8 mouse cellular contexts compared by ENCODE assay signal in genomic region chr11:29180657-29181056, GRCm38 (mm10). TPM values are rescaled to one million over a fixed set of nuclear protein-coding genes. Genes with fewer than 3 reads are reported as not detected.
DNase-seq lines count a peak whose midpoint lies in the region; ATAC-seq lines count a peak whose summit lies in the region.

No protein-coding gene starts in this region.

- intact Hi-C loops in heart, postnatal 10 days (cut with DNase I): no loop called here

- H3K27me3 ChIP-seq in heart, embryonic 10.5 days (ENCODE audit: insufficient read depth, poor library complexity, severe bottlenecking): no peaks in the 10 kb centered on the region
- no peaks in the 10 kb centered on the region for H3K27me3 ChIP-seq in kidney, embryonic 15.5 days

- no peak overlapping the region for H3K4me2 ChIP-seq in kidney, embryonic 15.5 days

- 90% methylated on average over 3 of the region's 3 CpGs for WGBS in heart, embryonic 10.5 days
- WGBS in kidney, embryonic 15.5 days: 85% methylated on average over 3 of the region's 3 CpGs

- H3K36me3 ChIP-seq in heart, embryonic 10.5 days: peaks cover 30% of the 10 kb centered on the region
- H3K36me3 ChIP-seq in kidney, embryonic 15.5 days: peaks cover 43% of the 10 kb centered on the region

- no peak overlapping the region for H3K9ac ChIP-seq in kidney, embryonic 15.5 days

- peak; percentile 86 for DNase-seq in heart, adult 11 months
- no peak for DNase-seq in heart, embryonic 10.5 days (ENCODE audit: low spot score)
- peak; percentile 51 for DNase-seq in MN1 (ENCODE audit: low spot score)
- peak; percentile 55 for DNase-seq in cerebellum, adult 8-10 months
- peak; percentile 30 to 42 for DNase-seq in heart, postnatal 10 days
- DNase-seq in urinary bladder, postnatal 25 days (ENCODE audit: low spot score): no peak
- no peak for DNase-seq in embryo, embryonic 10.5 days (ENCODE audit: low spot score)

- ATAC-seq in kidney, embryonic 15.5 days (replicated peaks; ENCODE audit: low FRiP score): no peak

- no peak overlapping the region for H3K27ac ChIP-seq in heart, embryonic 10.5 days
- H3K27ac ChIP-seq in kidney, embryonic 15.5 days: no peak overlapping the region

- H3K4me3 ChIP-seq in heart, embryonic 10.5 days: no peak overlapping the region
- no peak overlapping the region for H3K4me3 ChIP-seq in kidney, embryonic 15.5 days (replicated peaks)

- H3K9me3 ChIP-seq in heart, embryonic 10.5 days: no peaks in the 10 kb centered on the region
- H3K9me3 ChIP-seq in kidney, embryonic 15.5 days (replicated peaks): no peaks in the 10 kb centered on the region

- H3K4me1 ChIP-seq in heart, embryonic 10.5 days: no peaks in the 10 kb centered on the region
- H3K4me1 ChIP-seq in kidney, embryonic 15.5 days: no peaks in the 10 kb centered on the region

RNA-seq across cellular contexts. Expression of gene Ppp4r3b, which starts 8.0 kb away (rescaled TPM):
- 52.3 and 61.5 TPM in 2 replicates for polyA plus RNA-seq in heart, embryonic 10.5 days (2016; fragmentation: Nextera tagmentation; extraction: Ambion mirVana)
- 10 to 100 TPM; 40.3 to 46.0 TPM for total RNA-seq in heart, postnatal 10 days (2021)
- polyA plus RNA-seq in kidney, embryonic 15.5 days (2015; fragmentation: Nextera tagmentation; extraction: Ambion mirVana): 89.5 and 92.2 TPM in 2 replicates

RNA-seq across cellular contexts. Expression of gene Pnpt1, which starts 50.1 kb away (rescaled TPM):
- polyA plus RNA-seq in heart, embryonic 10.5 days (2016; fragmentation: Nextera tagmentation; extraction: Ambion mirVana): 50.8 and 51.7 TPM in 2 replicates
- total RNA-seq in heart, postnatal 10 days (2021): 10 to 100 TPM; 27.9 to 30.4 TPM
- polyA plus RNA-seq in kidney, embryonic 15.5 days (2015; fragmentation: Nextera tagmentation; extraction: Ambion mirVana): 45.4 and 49.5 TPM in 2 replicates

Comparison
In these comparisons a context has a peak if more than half of its experiments do, and no peak if none do; other contexts are left out.
1. DNase-seq: peak in heart, adult 11 months (single experiment), MN1 (single experiment), cerebellum, adult 8-10 months (single experiment) and heart, postnatal 10 days (2 of 2); none in heart, embryonic 10.5 days (single experiment), urinary bladder, postnatal 25 days (single experiment) and embryo, embryonic 10.5 days (single experiment).